Mouse (Mus musculus) forebrain, embryonic 15.5 days (tissue): ENCODE data around the gene Mfsd5. TPM values are rescaled to one million over a fixed set of nuclear protein-coding genes. Genes with fewer than 3 reads are reported as not detected.

ENCODE experiments used
- ATAC-seq: fragments of 200-750 bp; cut with Nextera tagmentation; replicated peaks from 2 replicates; pipeline ENCODE4 v1.8.0; 2017; ENCODE audit warnings: mild to moderate bottlenecking, moderate TSS enrichment, moderate library complexity
- H3K27ac ChIP-seq: fragments of 300-500 bp; sonication (generic); replicated peaks from 2 replicates; pipeline ENCODE4 v1.5.1; 2015; ENCODE audit warnings: mild to moderate bottlenecking, inconsistent platforms
- H3K27me3 ChIP-seq: fragments of 300-500 bp; sonication (generic); 2 replicates; pipeline ENCODE4 v1.6.1; 2015; ENCODE audit warnings: inconsistent platforms
- H3K36me3 ChIP-seq: fragments of 300-500 bp; sonication (generic); 2 replicates; pipeline ENCODE4 v1.6.1; 2015; ENCODE audit warnings: mild to moderate bottlenecking, inconsistent platforms
- H3K4me1 ChIP-seq: fragments of 300-500 bp; sonication (generic); 2 replicates; pipeline ENCODE4 v1.6.1; 2015; ENCODE audit warnings: inconsistent platforms
- H3K4me2 ChIP-seq: fragments of 300-500 bp; sonication (generic); replicated peaks from 2 replicates; pipeline ENCODE4 v1.6.1; 2015; ENCODE audit warnings: mild to moderate bottlenecking, inconsistent platforms
- H3K4me3 ChIP-seq: fragments of 300-500 bp; sonication (generic); 2 replicates; pipeline ENCODE4 v1.5.1; 2015; ENCODE audit warnings: mild to moderate bottlenecking, inconsistent platforms
- H3K9ac ChIP-seq: fragments of 300-500 bp; sonication (generic); replicated peaks from 2 replicates; pipeline ENCODE4 v1.6.1; 2015; ENCODE audit warnings: mild to moderate bottlenecking, inconsistent platforms
- H3K9me3 ChIP-seq: fragments of 300-500 bp; sonication (generic); 2 replicates; pipeline ENCODE4 v1.6.1; 2016; ENCODE audit warnings: inconsistent platforms
- WGBS: fragments of 180-500 bp; shearing (Covaris S2); methylation state at CpG from one replicate; pipeline ENCODE4 v1.1.7; 2015; ENCODE audit warnings: mixed read lengths; 5-methylcytosine and 5-hydroxymethylcytosine counted together
- polyA plus RNA-seq: library from polyadenylated mRNA; unstranded; fragments of >200 nt; fragmentation: Nextera tagmentation; extraction: Ambion mirVana; gene quantifications from 2 replicates; pipeline ENCODE4 v1.2.1, GENCODE M21; 2015

Gene Mfsd5
- polyA plus RNA-seq, 1 experiment from 2014 or later, result 51.5 TPM

GRCm38 (mm10) chr15:102243229-102244190, 35.7 kb upstream of the Mfsd5 start:
- Histone ChIP-seq H3K4me1 (peaks cover 48% of the 10 kb centered on the region), H3K4me2 (peak overlapping the region; percentile 29), H3K9ac (no peak overlapping the region), H3K9me3 (no peaks in the 10 kb centered on the region), H3K27ac (no peak overlapping the region), H3K4me3 (no peak overlapping the region; the same call in 1 of the 2 replicates), H3K36me3 (no peaks in the 10 kb centered on the region), H3K27me3 (peaks cover 14% of the 10 kb centered on the region)
- ATAC-seq, result no peak
- 17% methylated on average over 22 of the region's 22 CpGs for WGBS

GRCm38 (mm10) chr15:102244306-102245191, 34.7 kb upstream of the Mfsd5 start:
- no peaks in the 10 kb centered on the region for H3K9me3 ChIP-seq
- H3K9ac ChIP-seq, result 0 out of 2 replicates have a peak overlapping the region, but pooled peaks have one; percentile 1
- H3K4me3 ChIP-seq, result peak overlapping the region; percentile 61
- H3K27me3 ChIP-seq, result peaks cover 18% of the 10 kb centered on the region
- WGBS, result 14% methylated on average over 19 of the region's 19 CpGs
- H3K27ac ChIP-seq, result no peak overlapping the region
- H3K36me3 ChIP-seq, result no peaks in the 10 kb centered on the region
- peak overlapping the region; percentile 94 for H3K4me2 ChIP-seq
- ATAC-seq, result no peak
- peaks cover 51% of the 10 kb centered on the region for H3K4me1 ChIP-seq

GRCm38 (mm10) chr15:102245461-102245881, 33.8 kb upstream of the Mfsd5 start:
- 10% methylated on average over 14 of the region's 14 CpGs for WGBS
- no peak for ATAC-seq
- no peaks in the 10 kb centered on the region for H3K9me3 ChIP-seq
- H3K4me1 ChIP-seq, result peaks cover 51% of the 10 kb centered on the region
- peak overlapping the region; percentile 61 for H3K4me3 ChIP-seq
- peak overlapping the region; percentile 53 for H3K9ac ChIP-seq
- H3K4me2 ChIP-seq, result peak overlapping the region; percentile 94
- no peaks in the 10 kb centered on the region for H3K36me3 ChIP-seq
- H3K27me3 ChIP-seq, result peaks cover 25% of the 10 kb centered on the region
- peak overlapping the region; percentile 91; the same call in 1 of the 2 replicates for H3K27ac ChIP-seq

- Histone ChIP-seq H3K4me3 (peak overlapping the region; percentile 61), H3K36me3 (no peaks in the 10 kb centered on the region), H3K27ac (peak overlapping the region; percentile 91), H3K27me3 (peaks cover 27% of the 10 kb centered on the region), H3K4me1 (peaks cover 51% of the 10 kb centered on the region), H3K4me2 (peak overlapping the region; percentile 94), H3K9me3 (no peaks in the 10 kb centered on the region), H3K9ac (peak overlapping the region; percentile 53)
- WGBS, result under 1% methylated on average over 39 of the region's 44 CpGs
- peak; percentile 93 for ATAC-seq
Measured at GRCm38 (mm10) chr15:102245891-102246741, 33.1 kb upstream of the Mfsd5 start.

GRCm38 (mm10) chr15:102246866-102247251, 32.4 kb upstream of the Mfsd5 start:
- WGBS, result under 1% methylated on average over 28 of the region's 35 CpGs
- H3K27ac ChIP-seq, result peak overlapping the region; percentile 91
- peak overlapping the region; percentile 94 for H3K4me2 ChIP-seq
- no peaks in the 10 kb centered on the region for H3K9me3 ChIP-seq
- H3K27me3 ChIP-seq, result peaks cover 27% of the 10 kb centered on the region
- H3K9ac ChIP-seq, result peak overlapping the region; percentile 53
- ATAC-seq, result peak; percentile 78
- no peaks in the 10 kb centered on the region for H3K36me3 ChIP-seq
- H3K4me1 ChIP-seq, result peaks cover 51% of the 10 kb centered on the region
- H3K4me3 ChIP-seq, result peak overlapping the region; percentile 61

- peak overlapping the region; percentile 61 for H3K4me3 ChIP-seq
- H3K27ac ChIP-seq, result peak overlapping the region; percentile 91
- no peaks in the 10 kb centered on the region for H3K36me3 ChIP-seq
- peak; percentile 33; the same call in 1 of the 2 replicates for ATAC-seq
- H3K4me2 ChIP-seq, result peak overlapping the region; percentile 94
- peaks cover 51% of the 10 kb centered on the region for H3K4me1 ChIP-seq
- peak overlapping the region; percentile 53 for H3K9ac ChIP-seq
- under 1% methylated on average over 61 of the region's 65 CpGs for WGBS
- H3K9me3 ChIP-seq, result no peaks in the 10 kb centered on the region
- H3K27me3 ChIP-seq, result peaks cover 27% of the 10 kb centered on the region
Measured at GRCm38 (mm10) chr15:102247252-102248130, 31.8 kb upstream of the Mfsd5 start.

GRCm38 (mm10) chr15:102248131-102248811, 31.0 kb upstream of the Mfsd5 start:
- peak overlapping the region; percentile 94 for H3K4me2 ChIP-seq
- peaks cover 50% of the 10 kb centered on the region for H3K4me1 ChIP-seq
- ATAC-seq, result no peak
- WGBS, result 7% methylated on average over 8 of the region's 8 CpGs
- peaks cover 27% of the 10 kb centered on the region for H3K27me3 ChIP-seq
- H3K36me3 ChIP-seq, result no peaks in the 10 kb centered on the region
- no peaks in the 10 kb centered on the region for H3K9me3 ChIP-seq
- H3K27ac ChIP-seq, result peak overlapping the region; percentile 91
- peak overlapping the region; percentile 61 for H3K4me3 ChIP-seq
- peak overlapping the region; percentile 53 for H3K9ac ChIP-seq

GRCm38 (mm10) chr15:102248812-102249191, 30.5 kb upstream of the Mfsd5 start:
- Histone ChIP-seq H3K4me2 (0 out of 2 replicates have a peak overlapping the region, but pooled peaks have one; percentile 94), H3K4me3 (no peak overlapping the region), H3K4me1 (peaks cover 44% of the 10 kb centered on the region), H3K27me3 (peaks cover 27% of the 10 kb centered on the region), H3K9ac (no peak overlapping the region), H3K27ac (no peak overlapping the region), H3K36me3 (no peaks in the 10 kb centered on the region), H3K9me3 (no peaks in the 10 kb centered on the region)
- no peak for ATAC-seq
- WGBS, result 10% methylated on average over 3 of the region's 3 CpGs

GRCm38 (mm10) chr15:102249251-102249691, 30.0 kb upstream of the Mfsd5 start:
- no peak overlapping the region for H3K4me2 ChIP-seq
- H3K27me3 ChIP-seq, result peaks cover 27% of the 10 kb centered on the region
- H3K4me3 ChIP-seq, result no peak overlapping the region
- H3K36me3 ChIP-seq, result no peaks in the 10 kb centered on the region
- no peak overlapping the region for H3K9ac ChIP-seq
- ATAC-seq, result no peak
- no peak overlapping the region for H3K27ac ChIP-seq
- 4% methylated on average over 13 of the region's 13 CpGs for WGBS
- no peaks in the 10 kb centered on the region for H3K9me3 ChIP-seq
- H3K4me1 ChIP-seq, result peaks cover 41% of the 10 kb centered on the region

- Histone ChIP-seq H3K4me3 (no peak overlapping the region), H3K9me3 (no peaks in the 10 kb centered on the region), H3K36me3 (no peaks in the 10 kb centered on the region), H3K9ac (no peak overlapping the region), H3K4me1 (peaks cover 34% of the 10 kb centered on the region), H3K27ac (no peak overlapping the region), H3K27me3 (peaks cover 24% of the 10 kb centered on the region), H3K4me2 (no peak overlapping the region)
- ATAC-seq, result no peak
- whole genome bisulfite sequencing, result 48% methylated on average over 9 of the region's 9 CpGs
Measured at GRCm38 (mm10) chr15:102249967-102250366, 29.3 kb upstream of the Mfsd5 start.
